Mouse (Mus musculus): ENCODE measurements at regions not wholly inside any gene's neighbourhood (a gene's known extent, or its start where the extent isn't known, plus 50 kb on each side); places are given as distances from the start of the nearest gene placed in this dataset.

DNA sequence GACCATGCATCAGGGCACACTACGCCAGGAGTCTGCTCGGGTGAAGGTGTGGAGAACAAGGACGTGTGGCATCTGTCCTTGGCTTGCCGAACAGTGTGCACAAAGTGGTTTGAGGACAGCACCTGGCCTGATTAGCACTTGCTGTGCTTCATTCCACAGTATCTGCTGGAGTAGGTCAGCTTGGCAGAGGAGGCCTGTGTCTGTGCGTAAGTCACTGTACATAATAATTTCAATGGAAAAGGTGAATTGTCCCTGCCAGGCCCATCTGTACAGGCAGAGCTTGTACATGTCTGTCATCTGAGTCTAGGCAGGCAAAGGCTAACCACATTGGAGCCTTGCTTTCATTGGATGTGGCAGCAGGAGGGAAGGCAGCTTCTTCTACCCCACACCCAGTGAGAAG lies 979.5 kb upstream of the Car8 start:
- no peak for DNase-seq (ENCODE audit: low spot score)

DNA sequence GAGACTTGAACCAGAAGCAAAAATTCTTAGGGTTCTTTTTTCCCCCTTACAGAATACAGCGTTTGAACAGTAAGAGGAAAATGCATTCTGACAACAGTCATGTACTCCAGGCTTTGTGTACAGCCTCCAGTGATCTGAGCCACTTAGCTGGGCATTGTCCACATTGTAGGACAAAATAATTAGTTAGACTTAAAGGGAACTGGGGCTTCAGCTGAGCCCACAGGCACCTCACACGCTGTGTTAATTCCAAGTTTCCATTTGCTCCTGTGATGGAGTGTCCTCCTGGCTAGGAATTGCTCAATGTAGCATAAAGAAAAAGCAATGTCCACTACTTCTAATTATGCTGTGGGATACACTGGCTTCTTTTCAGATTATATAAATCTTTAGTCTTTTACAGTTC lies 969.8 kb upstream of the Car8 start:
- DNase-seq (ENCODE audit: low spot score) = peak; percentile 69

DNA sequence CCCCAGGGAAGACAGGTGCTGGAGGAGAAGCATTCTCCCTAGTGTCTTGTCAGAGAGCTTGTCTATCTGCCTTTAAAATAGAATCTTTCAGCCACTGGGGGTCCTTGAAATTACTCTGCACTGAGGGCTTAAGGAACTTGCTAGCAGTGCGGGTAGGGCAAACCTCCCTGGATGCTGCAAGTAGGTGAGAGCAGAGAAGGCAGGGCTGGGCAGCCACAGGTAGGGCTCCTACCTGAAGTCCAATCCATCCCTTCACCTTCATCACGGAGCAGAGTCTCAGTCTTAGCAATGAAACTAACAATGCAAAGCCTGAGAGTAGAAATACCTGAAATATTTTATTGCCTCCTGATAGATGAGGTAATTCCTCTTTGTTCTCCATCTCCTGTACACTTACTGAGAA lies 961.2 kb upstream of the Car8 start:
- DNase-seq (ENCODE audit: low spot score) = no peak

DNA sequence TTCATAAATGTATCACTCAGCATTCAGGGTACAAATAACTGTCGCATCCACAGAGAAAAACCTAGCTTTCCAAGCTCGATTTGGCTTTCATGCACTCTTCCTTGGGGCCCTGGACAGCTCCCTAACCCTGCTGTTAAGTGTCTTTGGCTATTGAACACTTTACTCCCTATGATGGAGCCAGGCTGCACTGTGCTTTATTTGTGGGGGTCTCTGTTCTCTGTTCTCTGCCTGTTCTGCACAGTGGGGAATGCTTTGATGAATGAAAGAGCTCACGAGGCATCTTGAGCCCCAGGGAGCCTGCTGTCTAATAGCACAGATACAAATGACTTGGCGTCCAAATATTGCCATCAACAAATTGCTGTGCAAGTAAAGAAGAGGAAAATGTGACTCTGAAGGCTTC lies 957.6 kb upstream of the Car8 start:
- no peak for DNase-seq (ENCODE audit: low spot score)

DNA sequence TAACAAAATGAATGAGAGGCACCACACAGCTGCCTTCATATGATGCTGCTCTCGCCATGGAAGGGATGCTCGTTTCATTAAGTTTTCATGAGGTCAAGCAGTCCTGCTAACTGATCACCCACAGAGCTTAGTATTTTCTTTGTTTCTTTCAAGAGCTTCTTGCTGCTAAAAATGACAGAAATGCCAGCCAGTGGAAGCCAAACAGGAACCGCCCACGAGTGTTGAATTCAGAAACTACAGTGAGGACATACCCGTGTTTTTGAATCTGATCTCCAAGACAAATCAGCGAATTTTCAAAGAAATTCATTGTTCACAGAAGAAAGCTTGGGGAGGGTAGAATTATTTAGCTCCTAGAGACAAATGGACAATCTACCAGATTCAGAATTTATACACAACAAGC lies 954.3 kb upstream of the Car8 start:
- peak; percentile 24 for DNase-seq (ENCODE audit: low spot score)

DNA sequence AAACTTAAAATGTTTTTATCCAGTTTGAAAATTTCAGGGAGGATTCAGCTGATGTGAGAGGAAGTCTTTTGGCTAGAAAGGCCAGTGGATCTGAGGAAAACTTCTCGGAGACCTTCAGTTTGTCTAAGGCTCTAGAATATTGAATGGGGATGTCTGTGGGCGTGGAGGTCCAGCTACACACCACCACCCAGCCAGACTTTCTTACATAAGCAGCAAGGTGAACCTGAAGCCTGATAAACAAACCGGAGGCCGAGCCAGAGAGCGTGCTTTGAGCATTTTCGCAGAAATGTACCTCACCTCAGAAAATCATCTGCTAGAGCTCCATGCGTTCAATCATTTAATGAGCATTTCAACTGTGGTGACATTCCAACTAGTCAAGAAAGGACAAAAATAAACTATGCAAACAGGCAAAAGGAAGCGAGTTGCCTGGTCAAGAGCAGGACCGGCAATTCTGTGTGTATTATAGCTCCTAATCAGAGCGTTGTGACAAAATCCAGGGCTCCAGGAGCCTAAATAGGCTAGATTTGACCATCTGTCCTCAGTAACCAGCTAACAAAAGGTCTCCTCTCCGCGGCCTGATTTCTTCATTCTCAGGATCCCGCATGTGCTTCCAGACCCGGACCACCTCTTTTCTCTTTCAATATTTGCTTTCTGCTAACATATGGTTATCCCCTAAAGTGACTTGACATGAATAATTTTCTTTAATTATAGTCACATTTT lies 946.5 kb upstream of the Car8 start:
- peak; percentile 61 for DNase-seq (ENCODE audit: low spot score)

DNA sequence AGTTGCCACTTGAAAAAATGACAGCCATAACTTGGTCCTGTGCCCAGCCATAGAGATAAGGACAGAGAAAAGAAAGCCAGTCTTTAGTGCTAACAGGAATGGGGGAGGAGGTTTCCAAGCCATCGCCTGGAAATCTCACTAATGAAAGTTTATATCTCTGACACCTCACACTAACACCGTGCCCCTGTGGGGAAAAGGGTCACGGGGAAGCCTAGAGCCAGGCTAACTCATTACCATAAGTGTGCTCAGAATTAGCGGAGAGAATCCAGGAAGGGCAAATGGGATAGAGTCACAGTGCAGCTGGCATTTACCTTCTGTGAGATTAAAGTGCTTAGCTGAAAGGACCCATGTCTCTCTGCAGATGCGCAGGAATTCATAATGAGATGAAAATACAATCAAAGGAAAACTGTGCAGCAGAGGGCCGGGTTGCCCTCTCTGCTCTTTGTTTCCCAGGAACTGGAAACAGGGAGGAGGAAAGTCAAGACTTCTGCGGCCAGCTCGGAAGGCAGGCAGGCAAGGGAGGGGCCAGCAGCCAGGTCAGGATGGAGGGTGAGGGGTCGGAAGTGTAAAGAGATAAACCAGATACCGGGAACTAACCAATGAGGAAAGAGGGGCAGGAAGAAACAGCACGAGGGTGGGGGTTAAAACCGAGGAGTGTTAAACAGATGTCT lies 945.7 kb upstream of the Car8 start:
- DNase-seq (ENCODE audit: low spot score) = peak; percentile 69

DNA sequence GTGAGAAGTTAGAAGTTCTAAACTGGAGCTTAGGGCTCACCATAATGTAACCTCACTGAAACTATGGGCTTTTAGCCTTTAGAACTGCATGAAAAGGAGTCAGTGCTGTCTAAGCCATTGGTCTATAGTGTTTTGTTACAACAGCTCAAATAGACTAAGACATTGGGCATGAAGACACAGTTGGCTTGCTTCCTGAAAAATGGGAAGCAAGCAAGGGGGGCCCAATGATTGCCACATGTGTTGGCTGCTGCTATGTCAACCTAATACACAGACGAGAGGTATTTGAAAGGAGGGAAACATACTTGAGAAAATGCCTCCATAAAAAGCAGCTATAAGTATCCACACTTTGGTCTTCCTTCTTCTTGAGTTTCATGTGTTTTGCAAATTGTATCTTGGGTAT lies 935.5 kb upstream of the Car8 start:
- no peak for DNase-seq (ENCODE audit: low spot score)

DNA sequence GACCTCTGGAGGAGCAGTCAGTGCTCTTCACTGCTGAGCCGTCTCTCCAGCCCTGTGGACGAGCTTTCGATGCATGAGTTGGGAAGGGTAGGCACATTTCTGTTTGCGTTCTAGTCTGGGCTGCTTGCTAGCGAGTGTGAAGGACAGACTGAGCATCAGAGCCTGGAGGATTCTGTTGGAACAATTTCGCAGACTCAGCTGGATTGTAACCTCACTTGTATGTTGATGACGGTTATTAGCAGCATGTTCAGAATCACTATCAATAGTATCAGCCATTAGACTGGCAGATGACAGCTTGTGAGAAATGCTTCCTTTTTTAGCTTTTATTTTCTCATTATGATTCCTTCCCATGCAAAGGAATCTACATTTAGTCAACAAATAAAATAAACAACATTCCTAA lies 923.5 kb upstream of the Car8 start:
- DNase-seq (ENCODE audit: low spot score) = no peak

DNA sequence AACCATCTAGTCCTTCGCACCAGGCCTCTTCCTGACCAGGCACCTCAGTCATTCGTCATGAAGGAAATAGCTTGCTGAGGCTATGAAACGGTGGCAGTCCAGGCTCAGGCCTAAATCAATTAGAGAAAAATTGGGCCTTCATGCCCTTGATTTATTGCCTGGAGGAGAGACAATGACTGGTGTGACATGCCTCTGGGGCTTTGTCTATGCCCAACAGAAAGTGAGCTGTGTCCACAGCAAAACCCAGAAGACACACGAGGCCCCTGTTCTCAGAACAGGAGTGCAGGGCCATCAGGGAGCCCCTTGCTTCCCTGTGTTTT lies 922.9 kb upstream of the Car8 start:
- DNase-seq (ENCODE audit: low spot score) = no peak

DNA sequence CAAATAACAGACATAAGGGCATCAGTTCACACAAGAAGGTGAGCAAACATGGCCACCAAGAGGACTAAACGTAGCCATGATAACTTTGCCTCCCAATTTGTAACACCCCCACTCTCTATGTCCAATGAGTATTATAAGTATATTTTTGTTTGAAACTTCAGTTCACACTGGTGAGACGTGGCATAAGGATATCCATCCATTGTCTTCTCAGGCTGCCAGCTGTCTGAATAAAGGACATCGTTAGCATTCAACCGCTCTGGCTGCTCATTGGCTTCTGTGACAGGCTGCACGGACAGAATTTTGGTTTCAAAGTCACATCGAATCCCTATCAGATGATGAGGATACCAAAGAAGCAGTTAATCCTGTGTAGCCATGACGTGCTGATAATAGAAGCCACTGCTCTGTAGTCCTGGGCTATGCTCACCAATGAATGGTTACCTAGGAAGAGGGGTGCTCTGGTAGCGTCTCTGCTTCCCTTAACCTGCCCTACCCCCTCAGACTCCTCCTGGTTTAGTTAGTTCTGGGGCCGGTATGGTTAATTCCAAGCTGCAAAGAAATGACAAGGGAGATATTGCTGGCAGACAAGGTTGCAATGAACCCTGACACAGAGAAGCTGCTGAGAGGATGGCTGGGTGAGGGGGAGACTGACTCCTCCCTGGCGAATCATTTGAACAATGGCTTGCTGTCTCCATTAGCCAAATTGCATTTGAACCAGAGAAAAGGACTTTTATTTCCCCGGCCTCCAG lies 922.4 kb upstream of the Car8 start:
- DNase-seq (ENCODE audit: low spot score) = no peak

DNA sequence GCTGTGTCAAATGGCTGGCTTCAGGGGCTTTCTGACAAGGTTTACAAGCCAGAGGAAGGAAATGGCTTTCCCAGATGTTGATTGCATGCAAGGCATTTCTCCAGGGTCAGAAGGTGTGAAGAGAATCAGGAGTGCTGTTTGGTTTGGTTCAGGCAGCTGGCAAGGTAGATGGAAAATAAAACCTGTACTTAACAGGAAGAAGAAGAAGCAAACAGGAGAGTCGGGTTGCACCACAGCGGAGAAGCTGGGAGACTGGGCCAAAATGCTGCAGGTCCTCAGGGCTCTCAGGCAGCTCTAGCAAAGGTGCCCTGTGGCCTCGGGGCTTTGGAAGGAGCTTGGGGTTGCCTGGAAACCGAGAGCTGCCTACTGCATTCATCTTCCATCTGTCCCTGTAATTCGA lies 908.9 kb upstream of the Car8 start:
- no peak for DNase-seq (ENCODE audit: low spot score)

DNA sequence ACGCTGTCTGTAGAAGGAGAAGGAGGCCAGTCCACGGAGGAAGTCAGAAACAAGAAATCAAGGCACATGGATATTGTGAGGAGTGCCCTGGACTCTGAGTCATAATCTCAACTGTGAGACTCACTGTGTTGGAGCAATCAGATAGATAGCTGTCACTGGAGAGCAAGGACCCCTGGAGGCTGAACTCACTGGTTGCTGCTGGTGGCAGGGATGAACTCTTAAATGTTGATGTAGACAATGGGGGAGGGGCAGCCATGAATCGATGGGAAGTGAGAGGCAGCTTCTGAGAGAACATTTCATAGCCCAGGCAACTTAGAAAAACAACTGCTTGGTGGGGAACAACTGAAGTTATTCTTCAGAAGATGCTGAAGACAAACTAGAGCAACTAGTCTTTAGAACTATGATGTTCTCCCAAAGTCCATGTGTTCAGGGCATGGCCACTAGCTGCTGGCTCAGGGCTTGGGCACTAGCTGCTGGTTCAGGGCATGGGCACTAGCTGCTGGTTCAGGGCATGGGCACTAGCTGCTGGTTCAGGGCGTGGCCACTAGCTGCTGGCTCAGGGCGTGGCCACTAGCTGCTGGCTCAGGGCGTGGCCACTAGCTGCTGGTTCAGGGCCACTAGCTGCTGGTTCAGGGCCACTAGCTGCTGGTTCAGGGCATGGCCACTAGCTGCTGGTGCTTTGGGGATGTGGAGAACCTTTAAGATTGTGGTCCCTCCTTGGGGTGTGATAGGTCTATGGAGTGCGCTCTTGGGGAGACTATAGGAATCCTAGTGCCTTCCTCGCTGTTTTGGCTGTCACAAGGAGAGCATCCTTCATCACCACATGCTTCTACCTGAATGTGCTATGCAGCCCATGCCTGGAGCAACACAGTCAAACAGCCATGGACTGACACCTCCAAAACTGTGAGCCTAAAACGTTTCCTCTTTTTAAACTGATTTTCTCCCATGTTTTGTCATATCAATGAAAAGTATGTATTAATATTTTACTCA lies 905.7 kb upstream of the Car8 start:
- no peak for DNase-seq (ENCODE audit: low spot score)

DNA sequence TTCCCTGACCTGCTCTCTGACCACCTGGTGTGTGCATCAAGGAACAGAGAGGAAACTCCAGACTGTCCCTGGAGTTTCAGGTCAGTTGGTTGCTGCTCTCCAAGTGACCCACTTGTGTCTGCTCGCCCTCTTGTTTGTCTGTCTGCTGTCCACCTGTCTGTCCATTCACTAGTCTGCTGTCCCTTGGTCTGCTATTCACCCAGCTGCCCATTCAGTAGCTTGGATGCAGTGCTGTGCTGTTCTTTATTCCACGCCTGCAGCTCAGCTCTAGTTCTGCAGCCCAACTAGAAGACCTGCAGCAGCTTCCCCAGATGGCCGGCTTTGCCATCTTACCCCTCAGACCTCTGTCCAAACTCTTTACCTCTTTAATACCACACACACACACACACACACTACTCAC lies 904.2 kb upstream of the Car8 start:
- no peak for DNase-seq (ENCODE audit: low spot score)

DNA sequence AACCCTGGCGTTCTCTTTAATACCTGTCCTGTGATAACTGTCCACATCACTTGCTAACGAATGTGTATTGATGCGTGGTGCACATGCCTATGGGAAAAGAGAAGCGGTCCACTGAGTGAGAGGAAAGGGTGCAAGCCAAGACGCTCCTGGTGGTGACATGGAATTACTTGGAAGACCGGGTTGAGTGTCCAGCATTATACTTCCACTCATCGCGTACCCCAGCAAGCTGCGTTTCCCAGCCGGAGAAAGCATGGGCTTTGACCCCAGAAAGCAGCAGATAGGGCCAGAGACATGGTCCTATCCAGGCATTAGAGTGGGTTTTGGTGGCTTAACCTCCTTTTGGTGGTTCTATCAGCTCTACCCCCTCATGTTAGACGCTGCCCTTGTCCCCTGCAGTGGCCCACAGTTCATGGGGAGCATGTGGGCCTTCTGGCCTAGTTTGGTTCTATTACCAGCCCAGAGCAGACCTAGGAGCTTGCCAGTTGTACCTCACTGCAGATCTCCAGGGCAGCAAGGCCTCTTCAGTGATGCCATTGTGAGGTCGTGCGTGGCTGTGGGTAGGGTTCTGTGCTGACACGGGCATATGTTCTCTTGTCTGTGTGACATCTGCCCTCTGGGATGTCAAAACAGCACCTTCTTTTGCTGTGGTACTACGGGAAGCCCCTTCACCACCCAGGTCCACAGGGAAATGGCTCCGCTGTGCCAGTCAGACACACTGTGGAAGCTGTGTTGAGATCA lies 903.3 kb upstream of the Car8 start:
- DNase-seq (ENCODE audit: low spot score) = no peak

DNA sequence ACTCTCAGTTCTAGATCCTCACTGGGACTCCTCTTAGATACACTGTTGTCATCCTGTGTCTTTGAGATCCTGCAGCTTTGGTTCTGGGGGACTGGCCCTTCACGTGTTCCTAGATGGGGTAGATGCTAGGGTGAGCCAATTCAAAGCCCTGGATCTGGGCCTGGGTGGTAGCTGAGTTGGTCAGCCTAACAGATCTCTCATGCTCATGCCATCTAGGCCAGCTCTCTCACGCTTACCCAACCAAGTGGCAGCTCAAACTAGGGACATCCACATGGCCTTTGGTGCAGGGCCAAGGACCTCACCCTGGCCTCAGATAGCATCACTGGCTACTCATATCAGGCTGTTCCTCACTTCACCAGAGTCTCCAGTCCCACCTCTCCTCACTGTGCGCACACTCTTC lies 901.9 kb upstream of the Car8 start:
- no peak for DNase-seq (ENCODE audit: low spot score)

DNA sequence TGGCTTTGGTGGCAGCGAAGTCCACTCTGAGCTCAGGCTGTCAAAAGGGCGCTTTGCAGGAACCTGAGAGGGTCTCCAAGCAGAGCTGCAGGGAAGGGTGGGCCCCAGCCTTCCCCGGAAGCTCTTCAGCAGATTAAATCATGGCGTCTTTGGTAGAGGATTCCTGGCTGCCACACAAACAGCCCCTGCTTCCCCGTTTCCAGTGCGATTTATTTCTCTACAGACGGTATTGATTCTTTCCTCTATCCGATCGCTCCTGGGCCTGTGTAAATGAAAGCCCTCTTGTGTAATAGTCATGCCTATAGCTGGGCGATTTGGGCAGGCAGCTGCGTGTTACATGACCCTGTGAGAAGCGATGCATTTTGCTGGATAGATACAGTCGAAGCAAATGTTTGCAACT lies 897.8 kb upstream of the Car8 start:
- no peak for DNase-seq (ENCODE audit: low spot score)

DNA sequence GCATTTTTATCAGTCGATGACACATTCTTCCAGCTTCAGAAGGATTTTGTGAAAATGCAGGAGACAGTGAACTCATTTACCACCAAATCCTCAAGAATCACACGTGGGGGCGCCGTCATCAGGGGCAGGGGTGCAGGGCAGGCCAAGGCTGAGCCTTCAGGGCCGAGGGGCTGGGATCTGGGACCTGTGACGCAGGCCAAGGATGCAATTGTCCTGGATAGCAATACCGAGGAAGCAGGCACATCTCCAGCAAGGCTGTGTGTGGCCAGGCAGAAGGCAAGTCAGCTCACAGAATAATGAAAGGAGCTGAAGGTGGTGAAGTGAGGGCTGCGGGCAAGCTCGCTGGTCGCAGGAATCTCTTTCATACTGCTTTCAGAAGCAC lies 897.3 kb upstream of the Car8 start:
- no peak for DNase-seq (ENCODE audit: low spot score)

DNA sequence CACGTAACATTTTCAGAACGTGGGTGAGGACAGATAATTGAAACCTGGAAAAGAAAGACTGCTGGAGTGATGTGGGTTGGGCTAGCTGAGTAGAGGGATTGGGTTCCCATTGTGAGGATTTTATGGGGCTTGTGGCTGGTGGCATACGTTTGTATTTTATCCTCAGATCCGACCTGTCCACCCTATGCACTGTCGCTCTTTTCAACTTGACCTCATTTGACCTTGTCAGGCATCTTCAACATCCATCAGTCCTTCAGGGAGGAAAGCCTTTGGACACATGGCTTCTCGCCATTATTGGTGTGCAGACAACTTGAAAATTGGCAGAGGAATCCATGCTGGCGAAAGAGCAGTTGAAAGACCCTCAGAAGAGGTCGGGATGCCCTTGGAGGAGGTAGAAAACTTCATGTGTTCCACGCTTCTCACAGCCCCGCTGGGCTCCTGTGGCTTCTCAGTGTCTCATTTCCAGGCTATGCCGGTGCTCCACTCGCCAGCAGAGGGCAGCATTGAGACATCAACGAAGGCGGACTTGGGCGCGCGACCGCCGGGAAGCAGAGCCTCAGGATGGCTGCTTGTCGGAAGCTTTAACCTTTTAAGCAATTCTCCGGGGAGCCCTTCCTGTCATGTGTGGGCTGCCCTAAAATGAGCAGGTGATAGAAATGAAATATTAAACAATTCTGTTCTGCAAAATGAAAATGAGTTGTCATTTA lies 896.8 kb upstream of the Car8 start:
- DNase-seq (ENCODE audit: low spot score) = peak; percentile 96

DNA sequence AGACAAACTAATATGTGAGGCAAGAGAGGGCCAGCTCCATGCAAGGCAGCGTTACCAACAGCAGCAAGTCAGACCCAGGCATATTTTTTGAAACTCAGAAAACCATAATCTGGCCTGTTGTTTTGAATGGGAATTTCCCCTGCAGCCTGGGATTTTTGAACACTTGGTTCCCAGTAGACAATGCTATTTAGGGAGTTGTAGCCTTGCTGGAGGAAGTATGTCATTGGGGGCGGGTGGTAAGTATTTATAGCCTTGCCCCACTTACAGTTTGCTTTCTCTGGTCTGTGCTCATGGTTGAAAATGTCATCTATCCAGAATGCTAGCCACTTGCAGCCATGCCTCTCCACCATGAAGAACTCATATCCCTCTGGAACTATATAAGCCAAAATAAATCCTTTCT lies 894.9 kb upstream of the Car8 start:
- no peak for DNase-seq (ENCODE audit: low spot score)

Data from retina, embryonic 14.5 days (tissue).